Mouse (Mus musculus): Measurements from ENCODE around the gene Brsk2. TPM values are rescaled to one million over a fixed set of nuclear protein-coding genes. Genes with fewer than 3 reads are reported as not detected.

The Brsk2 gene
- polyA plus RNA-seq, 1 experiment from 2014 or later, result 0.84 TPM

- WGBS, result 67% methylated on average over 2 of the region's 2 CpGs
- Histone ChIP-seq H3K27me3 (no peaks in the 10 kb centered on the region), H3K36me3 (no peaks in the 10 kb centered on the region), H3K27ac (no peak overlapping the region), H3K9me3 (no peaks in the 10 kb centered on the region), H3K4me2 (no peak overlapping the region), H3K4me1 (replicated peaks) (peaks cover 10% of the 10 kb centered on the region), H3K4me3 (replicated peaks) (no peak overlapping the region), H3K9ac (replicated peaks) (no peak overlapping the region)
- no peak for ATAC-seq (ENCODE audit: insufficient number of reproducible peaks, insufficient read depth, low FRiP score, low TSS enrichment, low read depth)
These were observed 85.7 kb downstream of the Brsk2 start for GRCm38 (mm10) chr7:142035048-142035811.

DNA sequence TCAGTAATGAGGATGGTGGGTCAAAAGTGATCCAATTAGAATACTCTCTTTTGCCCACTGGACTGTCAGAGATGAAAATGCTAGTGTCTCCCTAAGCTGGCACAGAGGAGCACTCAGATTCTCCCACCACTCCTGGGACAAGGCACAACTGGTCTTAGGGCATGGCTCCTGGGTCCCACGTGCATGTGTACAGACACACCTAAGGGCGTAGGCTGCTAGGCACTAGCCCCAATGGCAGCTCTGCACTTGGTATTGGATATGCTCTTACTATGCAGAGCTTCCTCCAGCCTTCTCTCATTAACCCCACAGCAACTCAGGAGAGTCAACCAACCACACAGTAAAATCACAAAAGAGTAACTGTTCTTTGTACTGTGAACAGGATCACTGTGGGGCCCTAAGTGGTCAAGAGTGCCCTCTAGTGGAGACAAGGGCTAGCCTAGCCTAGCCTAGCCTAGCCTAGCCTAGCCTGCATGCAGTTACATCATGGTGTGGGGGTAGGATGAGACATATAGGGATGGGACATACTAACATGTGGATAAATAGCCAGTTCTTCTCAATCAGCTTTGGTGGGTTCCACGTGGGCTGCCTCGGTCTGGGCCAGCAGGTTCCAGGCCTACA, 88.1 kb downstream of the Brsk2 start:
- Histone ChIP-seq H3K27ac (no peak overlapping the region), H3K27me3 (no peaks in the 10 kb centered on the region), H3K36me3 (no peaks in the 10 kb centered on the region), H3K9ac (replicated peaks) (no peak overlapping the region), H3K4me2 (no peak overlapping the region), H3K4me3 (replicated peaks) (no peak overlapping the region), H3K9me3 (no peaks in the 10 kb centered on the region), H3K4me1 (replicated peaks) (peaks cover 10% of the 10 kb centered on the region)
- peak; percentile 63; the same call in 1 of the 2 replicates for ATAC-seq (ENCODE audit: insufficient number of reproducible peaks, insufficient read depth, low FRiP score, low TSS enrichment, low read depth)
- WGBS, result 72% methylated on average over 4 of the region's 4 CpGs

GRCm38 (mm10) chr7:142040756-142041155, 91.2 kb downstream of the Brsk2 start:
- Histone ChIP-seq H3K27ac (no peak overlapping the region), H3K9me3 (no peaks in the 10 kb centered on the region), H3K4me1 (replicated peaks) (peaks cover 1% of the 10 kb centered on the region; the same call in 1 of the 2 replicates), H3K9ac (replicated peaks) (no peak overlapping the region), H3K4me2 (no peak overlapping the region), H3K4me3 (replicated peaks) (no peak overlapping the region), H3K27me3 (no peaks in the 10 kb centered on the region), H3K36me3 (no peaks in the 10 kb centered on the region)
- no peak for ATAC-seq (ENCODE audit: insufficient number of reproducible peaks, insufficient read depth, low FRiP score, low TSS enrichment, low read depth)
- WGBS, result 89% methylated on average over 3 of the region's 3 CpGs

DNA sequence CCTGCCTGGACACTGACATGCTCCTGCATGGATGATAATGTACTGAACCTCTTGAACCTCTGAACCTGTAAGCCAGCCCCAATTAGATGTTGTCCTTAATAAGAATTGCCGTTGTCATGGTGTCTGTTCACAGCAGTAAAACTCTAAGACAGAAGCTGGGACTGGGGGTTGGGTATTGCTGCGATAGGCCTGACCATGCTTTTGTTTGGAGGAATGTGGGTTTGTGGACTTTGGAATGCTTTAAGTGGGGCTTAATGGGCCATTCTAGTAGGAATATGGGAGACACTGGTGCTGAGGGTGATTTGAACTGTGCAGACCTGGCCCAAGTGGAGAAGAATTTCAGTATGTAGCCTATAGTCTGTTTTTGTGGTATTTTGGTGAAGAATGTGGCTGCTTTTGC, 95.8 kb downstream of the Brsk2 start:
- ATAC-seq (ENCODE audit: insufficient number of reproducible peaks, insufficient read depth, low FRiP score, low TSS enrichment, low read depth), result no peak
- Histone ChIP-seq H3K27ac (no peak overlapping the region), H3K4me3 (replicated peaks) (no peak overlapping the region), H3K9ac (replicated peaks) (no peak overlapping the region), H3K4me2 (no peak overlapping the region), H3K9me3 (no peaks in the 10 kb centered on the region), H3K27me3 (no peaks in the 10 kb centered on the region), H3K4me1 (replicated peaks) (no peaks in the 10 kb centered on the region), H3K36me3 (peaks cover 17% of the 10 kb centered on the region)
- WGBS, result 56% methylated on average over 2 of the region's 2 CpGs

- Histone ChIP-seq H3K27me3 (no peaks in the 10 kb centered on the region), H3K9me3 (no peaks in the 10 kb centered on the region), H3K4me3 (replicated peaks) (no peak overlapping the region), H3K36me3 (peaks cover 17% of the 10 kb centered on the region), H3K4me2 (no peak overlapping the region), H3K4me1 (replicated peaks) (no peaks in the 10 kb centered on the region), H3K27ac (no peak overlapping the region), H3K9ac (replicated peaks) (no peak overlapping the region)
- ATAC-seq (ENCODE audit: insufficient number of reproducible peaks, insufficient read depth, low FRiP score, low TSS enrichment, low read depth), result no peak
- WGBS, result 44% methylated on average over 1 of the region's 1 CpGs
These were observed 96.4 kb downstream of the Brsk2 start for GRCm38 (mm10) chr7:142045932-142046331.

DNA sequence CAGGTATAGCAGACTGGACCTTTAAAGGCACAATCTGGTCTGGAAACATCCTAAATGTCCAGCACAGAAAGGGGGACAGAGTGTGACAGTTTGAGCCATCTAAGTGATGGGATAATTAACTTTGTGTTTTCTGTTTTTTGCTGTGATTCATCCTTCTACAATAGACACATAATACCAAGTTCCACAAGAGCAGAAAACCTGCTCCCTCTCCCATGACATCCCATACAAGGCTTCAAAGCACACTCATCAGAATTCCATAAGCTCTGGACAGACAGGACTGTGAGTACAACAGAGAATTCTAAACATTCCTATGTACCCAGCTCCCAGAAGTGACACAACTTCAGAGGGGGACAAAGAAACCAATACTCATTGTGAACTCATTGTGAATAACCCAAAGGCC, 101.0 kb downstream of the Brsk2 start:
- no peak for ATAC-seq (ENCODE audit: insufficient number of reproducible peaks, insufficient read depth, low FRiP score, low TSS enrichment, low read depth)

More for the DNA sequence above, 101.0 kb downstream of the Brsk2 start:
- no peak overlapping the region for H3K4me3 ChIP-seq (replicated peaks)
- no peak overlapping the region for H3K27ac ChIP-seq
- no peaks in the 10 kb centered on the region for H3K4me1 ChIP-seq (replicated peaks)
- H3K27me3 ChIP-seq, result no peaks in the 10 kb centered on the region
- H3K9ac ChIP-seq (replicated peaks), result no peak overlapping the region
- peaks cover 31% of the 10 kb centered on the region for H3K36me3 ChIP-seq
- H3K9me3 ChIP-seq, result no peaks in the 10 kb centered on the region
- no peak overlapping the region for H3K4me2 ChIP-seq

Small RNAs within 50 kb of the gene (microRNA-seq; reads per million reads assigned to microRNA genes)
- gene Mir3104, result not detected

Other genes starting within 250 kb of the Brsk2 start
- gene Muc5ac, start 160.8 kb upstream of the Brsk2 start, polyA plus RNA-seq (2016; fragmentation: Nextera tagmentation; extraction: Ambion mirVana), result not detected in 2 replicates
- 0.01 TPM in 1 of 2 replicates, not detected in the other for gene Muc5b, start 110.7 kb upstream of the Brsk2 start, polyA plus RNA-seq (2016; fragmentation: Nextera tagmentation; extraction: Ambion mirVana)
- 38.5 and 41.2 TPM in 2 replicates for gene Tollip, start 31.2 kb upstream of the Brsk2 start, polyA plus RNA-seq (2016; fragmentation: Nextera tagmentation; extraction: Ambion mirVana)
- 62.2 and 64.1 TPM in 2 replicates for gene Mob2, start 111.3 kb downstream of the Brsk2 start, polyA plus RNA-seq (2016; fragmentation: Nextera tagmentation; extraction: Ambion mirVana)
- 0.88 and 1.0 TPM in 2 replicates for gene Dusp8, start 146.1 kb downstream of the Brsk2 start, polyA plus RNA-seq (2016; fragmentation: Nextera tagmentation; extraction: Ambion mirVana)
- gene Gm45618, start 171.0 kb downstream of the Brsk2 start, polyA plus RNA-seq (2016; fragmentation: Nextera tagmentation; extraction: Ambion mirVana), result not detected in 2 replicates
- not detected in 2 replicates for gene Gm39115, start 186.3 kb downstream of the Brsk2 start, polyA plus RNA-seq (2016; fragmentation: Nextera tagmentation; extraction: Ambion mirVana)
- gene Gm45337, start 194.9 kb downstream of the Brsk2 start, polyA plus RNA-seq (2016; fragmentation: Nextera tagmentation; extraction: Ambion mirVana), result not detected in 2 replicates
- gene Gm29735, start 207.4 kb downstream of the Brsk2 start, polyA plus RNA-seq (2016; fragmentation: Nextera tagmentation; extraction: Ambion mirVana), result not detected in 2 replicates
- not detected in 2 replicates for gene Gm4553, start 216.0 kb downstream of the Brsk2 start, polyA plus RNA-seq (2016; fragmentation: Nextera tagmentation; extraction: Ambion mirVana)
- not detected in 2 replicates for gene Krtap5-2, start 226.3 kb downstream of the Brsk2 start, polyA plus RNA-seq (2016; fragmentation: Nextera tagmentation; extraction: Ambion mirVana)
- not detected in 2 replicates for gene Gm10153, start 240.6 kb downstream of the Brsk2 start, polyA plus RNA-seq (2016; fragmentation: Nextera tagmentation; extraction: Ambion mirVana)

Measured in limb, embryonic 12.5 days (tissue).